Mouse (Mus musculus) thymus, postnatal 10 days (tissue): ENCODE results near the gene Zc3h12b.
"Not testable (repeated sequence)": the region's sequence is repeated elsewhere in the genome, so short reads cannot be mapped to it uniquely, and the experiment has no call there.

Experiments
- DNase-seq, 2 experiments: peaks; one replicate each; pipeline ENCODE4 v3.0.0; 2021; ENCODE audit warnings: low spot score in 2 of 2

Gene Zc3h12b

DNA sequence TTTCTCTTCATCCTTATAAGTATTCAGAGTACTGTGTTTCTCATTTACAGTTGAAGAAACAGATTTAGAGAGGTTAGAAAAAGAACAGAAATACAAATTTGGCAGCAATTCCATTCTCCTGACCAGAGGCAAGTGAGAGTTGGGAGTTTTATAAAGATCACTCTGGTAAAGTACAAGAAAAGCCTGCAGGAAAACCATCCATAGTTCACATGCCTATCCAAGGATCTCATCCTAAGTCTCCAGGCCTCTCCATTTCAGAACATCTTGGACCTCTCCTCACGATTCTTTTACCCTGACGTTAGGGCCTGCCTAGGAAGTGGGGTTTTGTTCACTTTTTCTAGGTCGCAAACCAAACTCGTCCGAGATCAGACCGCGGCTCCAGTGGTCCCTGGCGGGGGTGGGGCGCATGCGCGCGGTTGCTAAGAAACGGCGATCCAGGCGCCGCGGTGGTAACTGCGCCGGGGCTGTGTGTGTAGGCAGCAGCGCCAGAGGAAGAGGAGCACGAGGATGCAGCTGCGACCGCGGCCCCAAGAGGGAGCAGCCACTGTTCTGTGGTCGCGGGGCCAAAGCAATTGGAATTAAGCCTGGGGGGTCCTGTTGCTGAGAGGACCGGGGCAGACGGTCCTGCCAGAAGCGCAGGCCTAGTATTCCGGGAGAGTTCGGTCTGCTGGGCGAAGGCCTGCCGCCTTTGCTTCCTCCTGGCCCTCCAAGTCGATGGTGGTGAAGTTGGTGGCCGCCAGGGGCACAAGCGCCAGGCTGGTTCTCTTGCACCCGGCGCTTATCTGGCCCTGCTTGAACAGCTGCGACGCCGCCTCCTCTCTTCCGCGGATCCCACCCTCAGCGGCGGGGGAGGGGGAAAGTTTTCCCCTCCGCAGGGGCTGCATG is at the start of gene Zc3h12b:
Gene Zc3h12b (plus strand): TSS at position 452 of the 885 bp plus-strand sequence.
- DNase-seq = peak; percentile 65 to 73

DNA sequence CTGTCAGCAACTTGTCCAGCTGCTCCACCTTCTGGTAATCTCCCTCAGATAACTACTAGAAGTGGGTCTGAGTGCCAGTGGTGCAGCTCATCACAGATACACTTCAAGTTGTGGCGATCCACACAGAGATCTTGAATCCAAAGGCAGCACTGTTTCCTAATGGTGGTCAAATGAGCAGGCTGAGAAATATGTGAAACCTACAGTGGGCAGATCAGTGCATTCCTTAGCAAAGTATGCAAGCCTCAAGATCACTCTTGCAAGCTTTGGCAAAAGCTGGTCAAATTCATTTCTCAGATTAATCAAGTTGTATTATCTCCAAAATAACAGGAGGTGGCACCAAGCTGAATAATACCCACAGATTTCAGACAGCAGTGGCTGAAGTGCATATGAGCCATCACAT is 29.3 kb upstream of the Zc3h12b start:
- no peak for DNase-seq

DNA sequence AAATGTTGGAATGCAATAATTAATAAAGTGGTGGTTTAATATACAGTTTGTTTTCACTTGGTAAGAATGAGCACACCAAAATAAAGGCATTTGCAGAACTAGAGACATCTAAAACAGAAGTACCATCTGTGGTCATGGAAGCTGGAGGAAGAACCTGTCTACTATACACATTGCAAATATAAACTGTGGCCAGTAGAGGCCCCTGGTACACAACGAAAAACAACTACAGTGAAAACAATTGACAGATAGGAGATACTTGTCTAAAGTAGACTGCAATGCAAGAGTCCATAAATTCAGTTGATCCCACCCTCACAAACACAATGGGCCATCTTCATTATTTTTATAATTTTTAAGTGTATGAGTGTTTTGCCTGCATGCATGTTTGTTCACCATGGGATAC is 24.4 kb upstream of the Zc3h12b start:
- DNase-seq = peak in 1 of 2 experiments; percentile 3

DNA sequence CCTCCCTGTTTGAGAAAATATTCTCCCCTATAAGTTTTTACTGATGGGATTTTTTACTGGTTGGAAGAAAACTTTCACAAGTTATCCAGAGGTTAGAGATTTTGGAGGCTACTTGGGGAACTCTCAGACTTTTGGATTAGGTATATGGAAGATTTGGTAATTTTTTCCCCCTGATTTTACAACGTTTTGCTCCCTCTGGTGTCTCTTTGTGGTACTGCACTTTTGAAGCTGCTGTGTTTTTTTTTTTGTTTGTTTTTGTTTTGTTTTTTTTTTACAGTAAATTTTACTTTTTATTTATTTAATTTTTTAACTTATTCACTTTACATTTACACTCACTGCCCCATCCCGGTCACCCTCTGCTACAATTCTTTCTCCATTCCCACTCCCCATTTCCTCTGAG is 26.8 kb downstream of the Zc3h12b start:
- peak in 1 of 2 experiments; percentile 23 for DNase-seq

DNA sequence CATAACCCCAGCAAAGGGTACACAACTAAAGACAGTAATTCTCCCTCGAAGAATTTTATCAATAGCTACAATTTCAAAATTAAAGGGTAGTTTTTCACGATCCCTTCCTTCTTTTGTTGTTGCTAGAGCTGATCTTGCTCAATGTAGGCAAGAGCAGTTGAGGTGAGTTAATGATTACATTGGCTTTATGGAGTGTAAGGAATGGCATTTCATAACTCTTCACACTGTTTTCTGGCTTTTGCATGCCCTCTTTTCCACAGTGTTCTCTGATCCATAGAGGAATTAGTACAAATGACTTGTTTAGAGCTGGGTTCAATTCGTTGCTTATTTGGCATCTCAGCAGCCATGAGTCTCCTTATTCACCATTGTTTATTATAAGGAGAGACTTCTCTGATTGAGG is 84.4 kb downstream of the Zc3h12b start:
- DNase-seq = no peak

DNA sequence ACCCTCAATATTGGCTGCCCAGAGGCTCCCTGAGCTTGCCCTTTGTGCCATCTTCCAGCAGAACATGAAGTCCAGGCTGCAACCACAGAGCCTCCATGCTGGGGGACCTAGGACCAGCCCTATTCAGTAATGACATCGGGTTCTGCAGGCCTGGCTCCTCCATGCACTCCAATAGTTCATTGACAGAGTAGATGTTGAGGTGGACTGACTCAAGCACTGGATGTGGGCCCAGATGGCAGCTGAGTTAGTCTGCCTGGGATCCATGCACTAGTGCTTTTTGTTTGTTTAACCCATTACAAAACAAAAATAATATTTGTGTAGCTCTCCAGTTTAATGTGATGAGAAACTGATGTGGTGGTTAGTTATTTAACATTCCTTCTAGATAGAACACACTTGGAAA is 90.3 kb downstream of the Zc3h12b start:
- no peak for DNase-seq

DNA sequence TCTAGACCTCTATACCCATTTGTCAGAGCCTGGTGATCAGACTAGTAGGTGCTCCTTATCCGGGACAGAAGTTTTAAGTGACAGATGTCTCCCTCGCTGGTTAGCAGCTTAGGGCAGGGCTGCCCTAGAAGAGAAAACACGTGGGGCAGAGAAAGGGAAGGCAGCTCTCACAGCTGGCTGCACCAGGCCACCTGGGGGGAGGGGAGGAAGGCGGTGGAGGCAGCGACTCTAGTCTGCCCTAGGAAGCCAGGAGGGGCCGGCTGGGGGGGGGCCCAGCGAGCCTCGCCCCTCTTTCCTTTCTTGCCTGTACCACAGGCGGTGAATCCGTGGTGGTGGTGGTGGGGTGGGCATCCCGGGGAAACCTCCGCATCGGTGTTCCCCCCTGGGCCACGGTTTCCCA is 141.3 kb downstream of the Zc3h12b start:
- peak in 1 of 2 experiments; percentile 11 for DNase-seq

DNA sequence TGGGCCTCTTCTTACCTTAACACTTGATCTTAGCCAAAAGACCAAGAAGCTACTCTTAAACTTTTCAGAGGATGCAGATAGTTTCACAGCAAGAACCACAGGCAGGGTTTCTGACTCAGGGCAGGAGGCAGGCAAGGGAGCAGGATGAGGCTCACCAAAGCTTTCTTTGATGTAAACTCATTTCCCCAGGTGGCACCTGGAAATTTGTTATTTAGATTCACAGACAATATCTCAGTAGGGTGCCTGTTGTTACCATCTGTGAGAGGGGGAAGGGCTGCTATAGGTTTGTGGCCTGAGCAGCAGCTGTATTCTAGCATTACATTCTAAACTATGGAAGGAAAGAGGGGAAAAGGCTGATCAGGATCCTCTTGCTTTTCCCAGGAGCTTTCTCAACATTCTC is 169.6 kb downstream of the Zc3h12b start:
- DNase-seq = peak; percentile 32 to 38

DNA sequence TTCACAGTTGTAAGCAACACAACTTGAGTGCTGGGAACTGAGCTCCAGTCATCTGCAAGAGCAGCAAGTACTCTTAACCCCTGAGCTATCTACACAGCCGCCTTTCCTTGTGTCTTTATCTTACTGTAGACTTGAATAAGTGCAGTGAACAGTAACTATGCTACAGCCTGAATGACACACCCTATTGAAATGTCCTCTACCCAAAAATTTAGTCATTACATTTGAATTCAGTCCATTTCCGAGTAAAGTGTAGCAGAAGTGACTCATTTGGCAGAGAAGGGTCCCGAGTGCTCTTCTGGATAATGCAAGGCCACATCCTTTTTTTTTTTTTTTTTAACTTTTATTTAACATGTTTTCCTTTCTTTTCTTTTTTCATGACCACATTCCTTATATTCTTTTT is 191.2 kb downstream of the Zc3h12b start:
- DNase-seq = no peak

DNA sequence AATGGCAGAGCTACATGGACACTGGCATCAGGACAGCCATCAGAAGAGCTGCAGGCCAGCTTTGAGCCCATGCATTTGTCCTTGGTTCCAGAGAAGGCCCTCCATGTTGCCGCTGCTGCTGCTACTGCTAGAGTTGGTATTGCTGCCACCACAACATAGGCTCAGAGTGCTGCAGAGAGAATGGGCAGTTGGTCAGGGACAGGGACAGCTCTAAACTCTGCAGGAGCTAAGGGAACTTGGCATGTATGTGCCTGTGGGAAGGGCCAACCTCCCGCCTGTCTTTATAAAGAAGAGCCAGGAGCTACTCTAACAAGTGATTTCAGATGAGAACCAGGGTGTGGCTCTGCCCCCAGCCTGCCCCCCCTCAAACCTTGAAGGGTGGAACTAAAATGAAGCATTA is 224.0 kb downstream of the Zc3h12b start:
- no peak for DNase-seq

DNA sequence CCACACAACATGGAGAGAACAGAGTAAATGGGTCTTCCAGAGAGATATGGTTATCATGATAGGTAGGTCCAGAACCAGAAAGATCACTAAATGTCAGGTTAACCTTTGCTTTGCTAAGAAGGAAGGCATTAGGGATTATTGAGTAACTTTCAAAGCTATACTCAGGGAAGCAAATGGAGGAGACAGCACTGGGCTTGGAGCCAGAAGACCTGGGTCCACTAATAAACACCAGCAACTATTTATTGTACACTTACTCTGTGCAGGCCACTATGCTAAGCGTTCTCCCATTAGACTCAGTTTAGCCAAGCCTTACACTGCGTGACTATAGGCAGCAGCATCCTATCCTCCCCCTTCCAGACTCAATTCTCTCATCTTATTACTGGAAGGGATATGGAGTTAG is 234.0 kb downstream of the Zc3h12b start:
- DNase-seq = no peak

DNA sequence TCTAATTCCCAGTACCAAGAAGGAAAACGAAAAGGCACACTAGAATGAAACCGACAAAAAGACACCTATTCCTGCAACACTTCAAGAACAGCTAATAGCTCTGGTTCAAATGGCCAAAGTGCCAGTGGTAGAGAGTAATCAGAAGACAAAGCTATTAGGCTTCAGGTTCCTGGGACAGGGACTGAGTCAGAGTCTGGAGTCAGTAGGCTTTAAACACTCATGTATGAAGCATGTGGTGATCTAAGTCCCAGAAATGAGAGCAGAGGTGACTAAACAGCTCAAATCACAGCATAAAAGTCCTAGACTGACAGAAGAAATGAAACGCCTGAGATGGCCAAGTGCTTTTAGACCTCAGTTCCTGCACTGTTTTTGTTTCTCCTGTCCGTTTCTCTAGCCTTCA is 236.7 kb downstream of the Zc3h12b start:
- DNase-seq = no peak

DNA sequence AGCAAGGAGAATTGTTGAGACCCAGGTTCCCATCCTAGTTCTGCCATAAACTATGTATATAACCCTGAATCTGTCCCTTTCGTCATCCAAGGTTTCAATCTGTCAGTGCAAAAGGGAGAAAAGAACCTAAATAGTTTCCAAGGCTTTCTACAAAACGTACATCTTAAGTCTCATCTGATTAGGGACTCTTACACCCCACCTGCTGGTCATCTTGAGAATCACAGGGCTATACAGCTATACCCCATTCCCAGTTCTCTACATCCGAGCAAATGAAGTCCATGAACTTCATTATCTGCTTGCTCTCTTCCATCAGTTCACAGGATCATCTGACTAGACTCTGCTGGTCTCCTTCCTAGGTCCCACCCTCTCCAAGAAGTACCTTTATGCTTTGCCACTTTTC is 239.3 kb downstream of the Zc3h12b start:
- DNase-seq = peak in 1 of 2 experiments; percentile 24

DNA sequence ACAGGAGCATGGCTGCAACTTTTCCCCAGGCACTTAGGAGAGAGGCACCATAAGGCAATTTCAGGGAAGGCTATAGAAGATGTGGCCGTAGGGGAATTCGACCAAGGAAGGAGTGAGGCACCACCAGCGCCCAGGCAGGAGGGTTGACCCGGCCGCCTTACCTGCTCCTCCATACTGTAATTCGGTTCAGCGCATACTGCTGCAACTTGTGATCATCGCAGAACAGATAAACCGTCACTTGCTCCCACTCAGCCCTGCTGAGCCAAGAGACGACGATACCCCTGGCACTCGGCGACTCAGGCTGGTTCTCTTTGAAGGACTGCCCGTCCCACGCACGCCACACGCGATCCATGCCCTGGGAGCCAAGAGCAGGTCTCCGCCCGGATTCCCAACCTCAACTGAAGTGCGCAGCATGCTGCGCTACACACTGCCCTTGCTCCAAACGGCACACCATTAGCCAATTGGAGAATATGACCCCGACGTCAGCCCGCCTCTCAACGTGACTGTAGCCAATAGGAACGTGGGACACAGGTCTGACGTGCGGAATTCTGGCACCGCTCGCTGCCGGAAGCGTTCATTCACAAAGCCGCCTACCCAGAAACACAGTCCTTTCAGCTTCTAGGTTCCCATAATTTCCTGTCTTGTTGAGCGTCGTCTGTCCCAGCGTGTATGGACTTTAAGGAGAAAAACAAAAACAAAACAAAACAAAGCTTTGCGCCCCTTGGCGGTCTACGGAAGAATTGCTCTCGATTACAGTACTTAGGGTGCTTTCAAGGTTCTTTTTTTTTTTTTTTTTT is 245.2 kb downstream of the Zc3h12b start, which contains the start of gene Las1l:
Gene Las1l (minus strand): TSS at position 466 of the 797 bp plus-strand sequence.
- DNase-seq = peak; percentile 80 to 83

DNA sequence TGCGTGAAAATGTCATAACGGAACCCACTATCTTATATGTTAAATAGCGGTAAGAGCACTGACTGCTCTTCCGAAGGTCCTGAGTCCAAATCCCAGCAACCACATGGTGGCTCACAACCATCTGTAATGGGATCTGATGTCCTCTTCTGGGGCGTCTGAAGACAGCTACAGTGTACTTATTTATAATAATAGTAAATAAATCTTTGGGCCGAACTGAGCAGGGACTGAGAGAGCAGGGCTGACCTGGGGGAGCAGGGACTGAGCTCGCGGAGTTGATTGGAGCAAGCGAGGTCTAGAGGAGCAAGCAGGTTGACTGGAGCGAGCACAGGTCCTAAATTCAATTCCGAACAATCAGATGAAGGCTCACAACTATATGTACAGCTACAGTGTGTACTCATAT is 246.0 kb downstream of the Zc3h12b start:
- DNase-seq = not testable (repeated sequence)

DNA sequence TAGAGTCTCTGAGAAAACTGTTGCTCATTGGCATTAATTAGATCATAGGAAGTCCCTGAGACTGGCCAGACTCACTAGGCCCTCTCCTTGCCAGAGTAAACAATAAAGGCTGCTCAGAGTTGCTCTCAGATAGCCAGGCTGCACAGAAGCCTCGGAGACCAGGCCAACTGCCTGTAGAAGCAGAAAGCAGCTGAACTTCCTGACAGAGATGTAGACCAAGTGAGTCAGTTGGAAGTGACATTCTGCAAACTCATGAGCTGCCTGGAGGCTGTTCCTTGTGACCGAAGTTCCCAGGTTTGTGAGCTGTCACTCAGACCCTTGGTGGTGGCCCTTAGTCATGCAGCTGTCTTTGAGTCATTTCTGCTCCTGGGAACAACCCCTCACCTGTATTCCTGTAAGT is 251.9 kb downstream of the Zc3h12b start:
- no peak for DNase-seq

DNA sequence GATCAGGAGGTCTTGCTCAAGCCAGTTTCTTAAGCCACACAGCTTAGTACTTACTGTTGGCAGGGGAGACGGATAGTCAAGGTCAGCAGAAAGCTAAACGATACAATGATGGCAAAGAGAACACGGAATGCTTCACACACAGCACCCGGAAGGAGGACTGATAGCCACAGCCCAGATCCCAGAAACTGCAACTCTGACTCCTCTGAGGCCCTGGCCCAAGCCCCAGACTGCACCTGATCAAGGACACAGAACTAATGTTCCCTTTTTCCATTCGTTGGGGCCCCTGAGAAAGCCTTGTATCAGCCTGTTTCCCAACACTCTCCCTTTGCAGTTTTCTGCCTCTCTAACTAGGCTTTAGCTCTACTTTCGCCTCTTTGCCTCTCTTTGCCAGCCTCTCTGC is 253.6 kb downstream of the Zc3h12b start:
- DNase-seq = no peak

DNA sequence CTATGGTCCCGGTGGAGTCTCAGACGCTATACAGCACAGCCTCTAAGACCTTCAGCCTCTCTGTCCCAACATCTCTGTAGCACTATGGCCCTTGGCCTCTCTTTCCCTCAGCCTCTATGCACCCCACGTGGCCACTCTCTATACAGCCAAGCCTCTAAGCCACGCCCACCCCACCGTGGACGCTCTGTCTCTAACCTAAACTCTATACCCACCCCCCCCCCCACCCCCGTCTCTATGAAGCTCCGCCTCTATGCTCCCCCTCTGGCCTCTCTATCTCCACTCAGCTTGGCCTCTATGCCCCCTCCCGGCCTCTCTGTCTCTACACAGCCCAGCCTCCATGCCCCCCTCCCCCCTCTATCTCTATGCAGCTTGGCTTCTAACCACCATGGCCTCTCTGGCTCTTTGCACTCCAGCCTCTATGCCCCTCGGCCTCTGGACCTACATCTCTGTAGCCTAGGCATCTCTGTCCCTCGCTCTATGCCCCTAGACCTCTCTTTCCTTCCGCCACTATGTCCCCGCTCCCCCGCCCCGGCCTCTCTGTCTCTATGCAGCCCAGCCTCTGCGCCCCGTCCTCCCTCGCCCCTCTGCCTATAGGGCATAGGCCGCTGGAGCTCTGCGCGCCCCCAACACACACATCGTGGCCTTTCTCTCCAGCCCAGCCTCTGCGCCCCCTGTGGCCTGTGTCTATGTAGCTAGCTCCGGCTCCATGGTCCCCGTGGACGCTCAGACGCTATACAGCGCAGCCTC is 256.5 kb downstream of the Zc3h12b start:
- DNase-seq = peak; percentile 43 to 56

DNA sequence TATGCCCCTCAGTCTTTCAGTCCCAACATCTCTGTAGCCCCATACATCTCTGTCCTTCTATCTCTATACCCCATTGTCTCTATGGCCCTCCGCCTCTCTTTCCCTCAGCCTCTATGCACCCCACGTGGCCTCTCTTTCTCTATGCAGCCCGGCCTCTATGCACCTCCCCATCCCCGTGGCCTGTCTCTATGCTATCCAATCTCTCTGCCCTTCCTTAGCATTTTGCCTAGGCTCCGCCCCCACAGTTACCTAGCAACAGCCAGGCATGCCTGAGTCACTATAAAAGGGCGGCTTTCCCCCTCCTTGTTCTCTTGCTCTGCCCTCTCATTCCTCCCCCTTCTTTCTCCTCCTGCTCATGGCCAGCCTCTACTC is 257.1 kb downstream of the Zc3h12b start:
- peak; percentile 76 to 81 for DNase-seq

DNA sequence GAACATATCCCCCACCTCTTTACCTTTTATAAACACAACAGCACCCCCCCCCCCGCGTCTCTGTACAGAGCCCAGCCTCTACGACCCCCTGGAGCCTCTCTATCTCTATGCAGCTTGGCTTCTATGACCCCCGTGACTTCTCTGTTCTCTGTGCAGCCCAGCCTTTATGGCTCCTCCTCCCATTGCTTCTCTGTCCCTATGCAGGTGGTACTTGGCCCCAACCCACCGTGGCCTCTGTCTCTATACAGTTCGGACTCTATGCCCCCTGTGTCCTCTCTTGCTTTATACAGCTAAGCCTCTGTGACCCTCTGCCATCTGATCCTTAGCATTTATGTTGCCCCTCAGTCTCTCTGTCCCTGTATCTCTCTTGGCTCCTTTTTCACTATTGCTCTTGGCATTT is 257.6 kb downstream of the Zc3h12b start:
- DNase-seq = no peak

DNA sequence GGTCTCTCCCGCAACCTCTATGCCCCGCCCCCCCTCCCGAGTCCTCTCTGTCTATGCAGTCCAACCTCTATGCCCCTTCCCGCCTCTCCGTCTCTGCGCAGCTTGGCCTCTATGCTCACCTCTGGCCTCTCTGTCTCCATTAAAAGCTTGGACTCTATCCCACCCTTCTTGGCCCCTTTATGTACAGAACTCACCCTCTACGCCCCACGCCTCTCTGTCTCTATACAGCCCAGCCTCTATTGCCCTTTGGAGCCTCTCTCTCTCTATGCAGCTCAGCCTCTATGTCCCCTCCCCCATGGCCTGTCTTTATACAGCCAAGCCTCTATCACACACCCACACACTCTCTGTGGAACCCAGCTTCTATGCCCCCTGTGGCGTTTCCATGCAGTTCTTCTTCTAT is 258.5 kb downstream of the Zc3h12b start:
- DNase-seq = no peak
